Mouse (Mus musculus): ENCODE measurements around the gene Fpgt.

The Fpgt gene

DNA sequence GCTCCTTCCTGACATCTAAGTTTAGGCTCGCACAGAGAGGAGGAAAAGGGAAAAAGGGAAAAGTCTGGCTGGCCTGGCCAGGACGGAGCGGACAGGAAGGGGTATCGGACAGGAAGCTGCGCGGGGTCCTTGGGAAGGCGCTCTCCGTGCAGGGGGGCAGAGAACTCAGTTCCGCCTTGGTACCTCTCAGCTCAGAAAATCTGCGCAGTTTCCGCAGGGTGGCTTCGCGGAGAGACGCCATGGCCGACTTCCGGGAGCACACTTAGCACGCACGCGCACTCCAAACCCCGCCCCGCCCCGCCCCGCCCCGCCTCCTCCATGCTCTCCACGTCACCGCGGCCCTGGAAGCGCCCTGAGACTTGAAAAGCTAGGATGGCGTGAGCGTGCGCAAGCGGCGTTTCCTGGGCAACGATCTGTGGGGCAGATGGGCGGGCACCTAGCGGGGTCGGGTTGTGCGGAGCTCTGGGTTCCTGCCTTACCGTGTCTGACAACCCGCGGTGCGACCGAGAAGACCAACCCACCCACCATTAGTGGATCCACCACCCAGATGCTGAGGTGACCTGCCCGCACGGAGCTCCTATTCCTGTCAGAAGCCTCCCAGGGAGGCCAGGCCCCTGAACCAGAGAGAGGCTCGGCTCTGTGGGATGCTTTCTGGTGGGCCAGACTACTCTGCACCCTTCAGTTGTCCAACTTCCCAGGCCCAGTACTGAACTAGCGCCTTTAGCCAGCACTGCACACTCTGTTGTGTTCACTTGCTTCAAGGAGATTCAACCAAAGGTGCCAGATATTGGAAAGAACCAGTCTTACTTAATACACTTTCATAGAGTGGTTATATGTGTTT is at the start of gene Fpgt, which contains the start of gene Lrriq3:
Fpgt (minus strand) TSS at position 288 of the 841 bp plus-strand sequence.
Lrriq3 (plus strand) TSS at position 319 of the 841 bp plus-strand sequence.
- peak; percentile 89 for DNase-seq (ENCODE audit: low spot score)

GRCm38 (mm10) chr3:155141047-155141446 is 47.8 kb upstream of the Fpgt start:
- DNase-seq (ENCODE audit: low spot score): no peak

GRCm38 (mm10) chr3:155137737-155138136 is 44.5 kb upstream of the Fpgt start:
- DNase-seq (ENCODE audit: low spot score): no peak

DNA sequence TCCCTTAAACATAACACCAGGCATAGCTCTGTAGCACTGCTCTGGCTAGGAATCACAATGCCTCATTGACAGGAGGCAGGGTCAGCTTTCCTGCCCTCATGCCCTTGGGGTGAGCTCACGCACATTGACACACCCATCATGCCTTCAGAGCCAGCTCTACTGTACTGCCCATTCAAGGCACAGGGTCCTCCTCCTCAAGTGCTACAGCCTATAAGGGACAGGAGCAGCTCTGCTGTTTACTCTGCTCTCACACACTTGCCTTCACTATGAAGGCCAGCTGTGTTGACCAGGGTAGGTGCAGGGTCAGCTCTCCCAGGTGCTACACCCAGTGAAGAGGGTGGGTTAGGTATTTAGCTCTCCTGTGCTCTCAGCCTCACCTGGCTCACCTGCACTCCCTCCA is 12.8 kb upstream of the Fpgt start:
- no peak for DNase-seq (ENCODE audit: low spot score)

DNA sequence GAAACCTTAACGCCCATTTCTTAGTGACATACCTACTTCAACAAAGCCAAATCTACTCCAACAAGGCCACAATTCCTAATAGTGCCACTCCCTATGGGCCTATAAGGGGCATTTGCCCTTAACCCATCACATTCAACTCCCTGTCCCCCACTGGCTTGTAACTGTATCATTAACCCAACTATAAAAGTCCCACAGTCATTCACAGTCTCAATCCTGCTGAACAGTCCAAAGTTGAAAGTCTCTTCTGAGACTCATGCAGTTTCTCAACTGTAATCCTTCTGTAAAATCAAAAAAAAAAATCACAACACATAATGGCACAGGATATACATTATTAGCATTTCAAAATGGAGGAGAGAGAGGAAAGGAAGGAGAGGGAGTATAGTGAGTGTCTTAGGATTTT is 6.1 kb upstream of the Fpgt start:
- no peak for DNase-seq (ENCODE audit: low spot score)

- DNase-seq (ENCODE audit: low spot score): no peak
Observed at GRCm38 (mm10) chr3:155092081-155092480, 1.1 kb downstream of the Fpgt start.

- DNase-seq (ENCODE audit: low spot score): no peak
Observed at GRCm38 (mm10) chr3:155077908-155078307, 15.3 kb downstream of the Fpgt start.

GRCm38 (mm10) chr3:155059449-155059822 is 33.8 kb downstream of the Fpgt start:
- no peak for DNase-seq (ENCODE audit: low spot score)

- no peak for DNase-seq (ENCODE audit: low spot score)
Observed at GRCm38 (mm10) chr3:155058800-155059448, 34.3 kb downstream of the Fpgt start.

DNA sequence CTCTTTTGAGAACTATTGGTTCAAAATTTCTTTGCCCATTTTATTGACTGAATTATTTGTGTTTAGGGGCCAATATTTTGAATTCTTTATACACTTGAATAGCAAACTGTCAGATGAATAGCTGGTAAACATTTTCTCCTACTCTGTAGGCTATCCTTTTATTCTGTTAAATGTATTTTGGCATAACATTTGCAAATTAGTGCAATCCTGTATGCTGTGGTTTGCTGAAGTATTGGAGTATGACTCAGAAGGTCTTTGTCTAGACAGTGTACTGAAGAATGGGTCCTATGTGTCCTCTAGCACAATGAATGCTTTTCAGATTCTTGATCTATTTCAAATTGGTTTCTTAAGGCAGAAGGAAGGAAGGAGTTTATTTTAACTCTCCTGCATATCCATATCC is 35.6 kb downstream of the Fpgt start:
- no peak for DNase-seq (ENCODE audit: low spot score)

DNA sequence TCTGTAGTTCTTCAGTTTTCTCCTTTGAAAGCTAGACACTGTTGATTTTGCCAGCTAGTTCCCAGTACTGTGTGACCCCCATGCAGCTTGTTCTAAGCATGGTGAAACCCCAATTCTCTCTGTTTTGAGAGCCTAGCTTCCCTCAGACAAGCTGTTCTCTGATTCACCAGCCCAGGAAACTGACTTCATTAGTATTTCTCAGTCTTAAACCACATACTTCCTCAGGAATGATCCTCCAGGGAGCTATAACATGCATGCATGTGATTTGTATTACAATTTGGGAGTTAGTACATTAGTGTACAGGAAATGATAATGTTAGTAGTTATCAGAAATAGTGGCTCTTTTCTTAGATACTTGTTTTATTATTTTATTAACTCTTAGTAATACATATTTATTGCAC is 36.6 kb downstream of the Fpgt start:
- no peak for DNase-seq (ENCODE audit: low spot score)

GRCm38 (mm10) chr3:155055231-155055916 is 37.8 kb downstream of the Fpgt start, which contains the start of gene Tnni3k:
Tnni3k (minus strand) TSS chr3:155055407.
- DNase-seq (ENCODE audit: low spot score): no peak

GRCm38 (mm10) chr3:155053189-155053588 is 40.0 kb downstream of the Fpgt start:
- no peak for DNase-seq (ENCODE audit: low spot score)

DNA sequence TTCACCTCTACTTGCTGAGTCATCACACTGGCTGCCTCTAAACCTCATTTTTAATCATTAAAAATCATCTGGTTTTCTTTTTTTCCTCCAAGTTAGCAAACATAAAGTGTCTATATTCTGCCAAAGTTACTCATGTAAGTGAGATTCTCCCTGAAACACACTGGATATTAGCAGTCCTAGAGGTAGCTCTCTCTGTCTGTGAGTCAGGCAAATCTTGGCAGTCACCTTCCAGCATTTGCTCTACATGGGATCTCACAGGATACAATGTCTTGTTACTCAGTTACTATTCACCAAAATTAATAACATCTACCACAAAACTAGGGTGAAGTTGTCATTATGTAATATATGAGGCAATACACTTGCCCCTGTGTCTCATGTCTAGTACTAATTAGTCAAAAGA is 41.2 kb downstream of the Fpgt start:
- no peak for DNase-seq (ENCODE audit: low spot score)

- no peak for DNase-seq (ENCODE audit: low spot score)
Observed at GRCm38 (mm10) chr3:155039012-155039836, 54.0 kb downstream of the Fpgt start.

All from testis, postnatal 10 days (tissue).